Comparison of ENCODE assay signal across 8 mouse cellular contexts in genomic region chr16:33751590-33751989, GRCm38 (mm10). TPM values are rescaled to one million over a fixed set of nuclear protein-coding genes. Genes with fewer than 3 reads are reported as not detected.
DNase-seq lines count a peak whose midpoint lies in the region; ATAC-seq lines count a peak whose summit lies in the region.

No protein-coding gene starts in this region.

- no peak overlapping the region for H3K9ac ChIP-seq in limb, embryonic 15.5 days
- no peak overlapping the region for H3K9ac ChIP-seq in forebrain, embryonic 16.5 days (replicated peaks; ENCODE audit: low read depth, low read length)

- peak; percentile 84 to 87 for DNase-seq in B cell, adult 2 months
- peak; percentile 86 for DNase-seq in T-cell, adult 2 months (ENCODE audit: low spot score)
- peak; percentile 47 for DNase-seq in skeletal muscle tissue, adult 2 months (ENCODE audit: low read depth, low spot score)
- no peak for DNase-seq in right cerebral cortex, postnatal 10 days (ENCODE audit: low spot score in 2 of 2)
- DNase-seq in gastrocnemius, adult 8-10 months (ENCODE audit: low spot score in 2 of 2): no peak
- no peak for DNase-seq in cerebellum, adult 9-11 months

- no peak overlapping the region for H3K27ac ChIP-seq in limb, embryonic 15.5 days
- no peak overlapping the region for H3K27ac ChIP-seq in forebrain, embryonic 16.5 days (ENCODE audit: low read length)

- no peaks in the 10 kb centered on the region for H3K9me3 ChIP-seq in limb, embryonic 15.5 days
- H3K9me3 ChIP-seq in forebrain, embryonic 16.5 days (ENCODE audit: control insufficient read depth, low read length): no peaks in the 10 kb centered on the region

- peak overlapping the region; percentile 2; the same call in 1 of the 2 replicates for H3K4me3 ChIP-seq in limb, embryonic 15.5 days
- H3K4me3 ChIP-seq in forebrain, embryonic 16.5 days (replicated peaks; ENCODE audit: low read length): no peak overlapping the region

- ATAC-seq in limb, embryonic 15.5 days (ENCODE audit: insufficient number of reproducible peaks, low FRiP score, low TSS enrichment, low read depth): no peak
- ATAC-seq in forebrain, embryonic 16.5 days: no peak

- H3K27me3 ChIP-seq in limb, embryonic 15.5 days: no peaks in the 10 kb centered on the region
- no peaks in the 10 kb centered on the region for H3K27me3 ChIP-seq in forebrain, embryonic 16.5 days (replicated peaks; ENCODE audit: control insufficient read depth, insufficient read depth, low read length)

- H3K36me3 ChIP-seq in limb, embryonic 15.5 days: peaks cover 11% of the 10 kb centered on the region; the same call in 1 of the 2 replicates
- 0 out of 2 replicates have a peak, but pooled peaks cover 3% of the 10 kb centered on the region for H3K36me3 ChIP-seq in forebrain, embryonic 16.5 days (ENCODE audit: control insufficient read depth, insufficient read depth)

- no peak overlapping the region for H3K4me2 ChIP-seq in limb, embryonic 15.5 days
- no peak overlapping the region for H3K4me2 ChIP-seq in forebrain, embryonic 16.5 days (ENCODE audit: low read length)

- 61% methylated on average over 12 of the region's 12 CpGs for WGBS in limb, embryonic 15.5 days
- 78% methylated on average over 12 of the region's 12 CpGs for WGBS in forebrain, embryonic 16.5 days

- H3K4me1 ChIP-seq in limb, embryonic 15.5 days: no peaks in the 10 kb centered on the region
- H3K4me1 ChIP-seq in forebrain, embryonic 16.5 days (replicated peaks; ENCODE audit: control insufficient read depth, insufficient read depth, low read length): no peaks in the 10 kb centered on the region

RNA-seq across cellular contexts. Expression of gene Muc13, which starts 42.2 kb away (rescaled TPM):
- 0.14 TPM in 1 of 2 replicates, not detected in the other for polyA plus RNA-seq in limb, embryonic 15.5 days (2015; fragmentation: Nextera tagmentation; extraction: Ambion mirVana)
- total RNA-seq in gastrocnemius, adult 8-10 months (2022): not detected
- 0.11 TPM in 1 of 2 replicates, not detected in the other for polyA plus RNA-seq in forebrain, embryonic 16.5 days (2015; fragmentation: Nextera tagmentation; extraction: Ambion mirVana)

Comparison
In these comparisons a context has a peak if more than half of its experiments do, and no peak if none do; other contexts are left out.
1. DNase-seq: peak in B cell, adult 2 months (2 of 2), T-cell, adult 2 months (single experiment) and skeletal muscle tissue, adult 2 months (single experiment); none in right cerebral cortex, postnatal 10 days (0 of 2), gastrocnemius, adult 8-10 months (0 of 2) and cerebellum, adult 9-11 months (single experiment).